Mouse (Mus musculus) lung, postnatal 36 days (tissue): Measurements from ENCODE around the gene Arl4d.
"Not testable (repeated sequence)": the region's sequence is repeated elsewhere in the genome, so short reads cannot be mapped to it uniquely, and the experiment has no call there.

ENCODE experiments used
- DNase-seq: peaks from one replicate; pipeline ENCODE4 v3.0.0; 2022; ENCODE audit warnings: mixed read lengths

Arl4d gene

GRCm38 (mm10) chr11:101664825-101665635 is at the start of gene Arl4d:
Arl4d (plus strand) TSS chr11:101665541.
- peak; percentile 98 for DNase-seq

GRCm38 (mm10) chr11:101616104-101616503 is 49.2 kb upstream of the Arl4d start:
- DNase-seq: no peak

GRCm38 (mm10) chr11:101616948-101617767 is 48.2 kb upstream of the Arl4d start:
- no peak for DNase-seq

GRCm38 (mm10) chr11:101617849-101618248 is 47.5 kb upstream of the Arl4d start:
- DNase-seq: peak; percentile 60

GRCm38 (mm10) chr11:101618596-101618995 is 46.7 kb upstream of the Arl4d start:
- no peak for DNase-seq

- not testable (repeated sequence) for DNase-seq
Measured at GRCm38 (mm10) chr11:101620022-101620655, 45.2 kb upstream of the Arl4d start.

GRCm38 (mm10) chr11:101626649-101626994 is 38.7 kb upstream of the Arl4d start:
- no peak for DNase-seq

GRCm38 (mm10) chr11:101626995-101627856 is 38.1 kb upstream of the Arl4d start, which contains the start of gene Rdm1:
Rdm1 (plus strand) TSS chr11:101627195.
- DNase-seq: peak; percentile 90

- DNase-seq: peak; percentile 90
Measured at GRCm38 (mm10) chr11:101627857-101628559, 37.3 kb upstream of the Arl4d start.

GRCm38 (mm10) chr11:101628733-101629417 is 36.5 kb upstream of the Arl4d start:
- not testable (repeated sequence) for DNase-seq

GRCm38 (mm10) chr11:101635660-101636059 is 29.7 kb upstream of the Arl4d start:
- DNase-seq: no peak

GRCm38 (mm10) chr11:101639761-101640160 is 25.6 kb upstream of the Arl4d start:
- DNase-seq: no peak

- DNase-seq: peak; percentile 79
Measured at GRCm38 (mm10) chr11:101640857-101641709, 24.3 kb upstream of the Arl4d start.

- peak; percentile 43 for DNase-seq
Measured at GRCm38 (mm10) chr11:101641710-101642642, 23.4 kb upstream of the Arl4d start.

GRCm38 (mm10) chr11:101642931-101643330 is 22.4 kb upstream of the Arl4d start:
- DNase-seq: no peak

- no peak for DNase-seq
Measured at GRCm38 (mm10) chr11:101644591-101644990, 20.8 kb upstream of the Arl4d start.

GRCm38 (mm10) chr11:101645043-101645410 is 20.3 kb upstream of the Arl4d start:
- not testable (repeated sequence) for DNase-seq

GRCm38 (mm10) chr11:101645411-101646282 is 19.7 kb upstream of the Arl4d start:
- DNase-seq: peak; percentile 66
